Mouse (Mus musculus): ENCODE measurements at regions not wholly inside any gene's neighbourhood (a gene's known extent, or its start where the extent isn't known, plus 50 kb on each side); places are given as distances from the start of the nearest gene placed in this dataset.
"Not testable (repeated sequence)": the region's sequence is repeated elsewhere in the genome, so short reads cannot be mapped to it uniquely, and the experiment has no call there.

- DNase-seq (ENCODE audit: low spot score in 2 of 2): not testable (repeated sequence)
Observed at GRCm38 (mm10) chr14:14478159-14478558, 77.1 kb downstream of the Olfr721-ps1 start.

GRCm38 (mm10) chr14:14481840-14482239 lies 80.7 kb downstream of the Olfr721-ps1 start:
- DNase-seq (ENCODE audit: low spot score in 2 of 2): peak in 1 of 2 experiments; percentile 17

- DNase-seq (ENCODE audit: low spot score in 2 of 2): no peak
Observed at GRCm38 (mm10) chr14:14486356-14486755, 85.3 kb downstream of the Olfr721-ps1 start.

- no peak for DNase-seq (ENCODE audit: low spot score in 2 of 2)
Observed at GRCm38 (mm10) chr14:14490501-14490900, 89.4 kb downstream of the Olfr721-ps1 start.

GRCm38 (mm10) chr14:14492041-14492440 lies 90.9 kb downstream of the Olfr721-ps1 start:
- DNase-seq (ENCODE audit: low spot score in 2 of 2): no peak

GRCm38 (mm10) chr14:14511927-14512326 lies 110.8 kb downstream of the Olfr721-ps1 start:
- DNase-seq (ENCODE audit: low spot score in 2 of 2): no peak

- no peak for DNase-seq (ENCODE audit: low spot score in 2 of 2)
Observed at GRCm38 (mm10) chr14:14513056-14513455, 112.0 kb downstream of the Olfr721-ps1 start.

- DNase-seq (ENCODE audit: low spot score in 2 of 2): no peak
Observed at GRCm38 (mm10) chr14:14513498-14513897, 112.4 kb downstream of the Olfr721-ps1 start.

GRCm38 (mm10) chr14:14514440-14515172 lies 113.5 kb downstream of the Olfr721-ps1 start:
- no peak for DNase-seq (ENCODE audit: low spot score in 2 of 2)

- DNase-seq (ENCODE audit: low spot score in 2 of 2): no peak
Observed at GRCm38 (mm10) chr14:14515363-14515762, 114.3 kb downstream of the Olfr721-ps1 start.

GRCm38 (mm10) chr14:14515918-14516317 lies 114.8 kb downstream of the Olfr721-ps1 start:
- DNase-seq (ENCODE audit: low spot score in 2 of 2): no peak

GRCm38 (mm10) chr14:14518027-14518426 lies 116.9 kb downstream of the Olfr721-ps1 start:
- DNase-seq (ENCODE audit: low spot score in 2 of 2): no peak

- no peak for DNase-seq (ENCODE audit: low spot score in 2 of 2)
Observed at GRCm38 (mm10) chr14:14518841-14519240, 117.7 kb downstream of the Olfr721-ps1 start.

- DNase-seq (ENCODE audit: low spot score in 2 of 2): no peak
Observed at GRCm38 (mm10) chr14:14520195-14520594, 119.1 kb downstream of the Olfr721-ps1 start.

- not testable (repeated sequence) for DNase-seq (ENCODE audit: low spot score in 2 of 2)
Observed at GRCm38 (mm10) chr14:14521331-14521730, 120.2 kb downstream of the Olfr721-ps1 start.

- DNase-seq (ENCODE audit: low spot score in 2 of 2): no peak
Observed at GRCm38 (mm10) chr14:14525225-14525624, 124.1 kb downstream of the Olfr721-ps1 start.

- DNase-seq (ENCODE audit: low spot score in 2 of 2): no peak
Observed at GRCm38 (mm10) chr14:14528437-14528836, 127.3 kb downstream of the Olfr721-ps1 start.

GRCm38 (mm10) chr14:14541206-14541605 lies 140.1 kb downstream of the Olfr721-ps1 start:
- DNase-seq (ENCODE audit: low spot score in 2 of 2): no peak

- DNase-seq (ENCODE audit: low spot score in 2 of 2): no peak
Observed at GRCm38 (mm10) chr14:14541705-14542104, 140.6 kb downstream of the Olfr721-ps1 start.

GRCm38 (mm10) chr14:14544236-14544635 lies 143.1 kb downstream of the Olfr721-ps1 start:
- DNase-seq (ENCODE audit: low spot score in 2 of 2): no peak

GRCm38 (mm10) chr14:14552201-14552600 lies 149.9 kb upstream of the Slc4a7 start:
- no peak for DNase-seq (ENCODE audit: low spot score in 2 of 2)

GRCm38 (mm10) chr14:14574851-14575250 lies 127.2 kb upstream of the Slc4a7 start:
- no peak for DNase-seq (ENCODE audit: low spot score in 2 of 2)

GRCm38 (mm10) chr14:14591939-14592338 lies 110.1 kb upstream of the Slc4a7 start:
- DNase-seq (ENCODE audit: low spot score in 2 of 2): no peak

- no peak for DNase-seq (ENCODE audit: low spot score in 2 of 2)
Observed at GRCm38 (mm10) chr14:14594753-14595152, 107.3 kb upstream of the Slc4a7 start.

All from thymus, postnatal 10 days (tissue).